Mouse (Mus musculus): Measurements from ENCODE around the gene Sh3d19.

The Sh3d19 gene

DNA sequence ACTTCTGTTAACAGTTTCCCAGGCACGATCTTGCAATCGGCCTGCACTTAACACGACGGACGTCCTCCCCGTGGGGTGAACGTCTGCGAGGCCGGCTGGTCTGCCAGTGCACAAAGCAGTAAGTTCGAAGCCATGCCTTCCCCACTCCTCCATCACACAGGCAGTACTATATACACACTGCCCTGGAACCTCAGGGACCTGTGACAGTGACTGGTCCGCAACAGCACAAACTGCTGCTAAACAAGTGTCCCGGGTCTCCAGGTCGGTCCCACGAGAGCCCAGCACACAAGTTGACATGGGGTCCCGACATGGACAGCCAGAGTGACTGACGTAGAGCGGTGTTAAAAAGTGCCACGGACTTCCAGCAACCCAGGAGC is 171.0 kb downstream of the Sh3d19 start:
- DNase-seq = peak in 1 of 2 experiments; percentile 18

- peak; percentile 97 to 98 for DNase-seq
Measured at GRCm38 (mm10) chr3:86142263-86142933, 171.5 kb downstream of the Sh3d19 start, which contains the start of gene Rps3a1. Rps3a1 (minus strand) TSS chr3:86142702.

GRCm38 (mm10) chr3:86142934-86143317 is 172.0 kb downstream of the Sh3d19 start:
- DNase-seq = no peak

DNA sequence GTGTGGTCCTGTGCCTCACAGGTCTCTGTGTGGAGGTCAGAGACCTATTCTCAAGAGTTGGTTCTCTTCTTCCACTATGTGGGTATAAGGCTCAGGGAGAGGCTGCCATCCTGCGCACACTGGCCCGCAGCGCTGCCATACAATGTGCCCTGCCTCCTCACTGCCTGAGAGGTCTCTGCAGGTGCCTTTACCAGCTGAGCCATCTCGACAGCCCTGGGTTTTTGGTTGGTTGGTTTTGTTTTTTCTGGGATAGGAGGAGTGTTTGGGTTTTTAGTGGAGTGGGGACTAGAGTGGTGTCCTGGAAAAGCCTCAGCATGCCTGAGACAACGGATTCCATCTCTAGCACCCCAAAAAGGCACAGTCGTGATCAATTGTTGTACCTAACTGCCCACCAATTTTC is 172.4 kb downstream of the Sh3d19 start:
- DNase-seq = no peak

DNA sequence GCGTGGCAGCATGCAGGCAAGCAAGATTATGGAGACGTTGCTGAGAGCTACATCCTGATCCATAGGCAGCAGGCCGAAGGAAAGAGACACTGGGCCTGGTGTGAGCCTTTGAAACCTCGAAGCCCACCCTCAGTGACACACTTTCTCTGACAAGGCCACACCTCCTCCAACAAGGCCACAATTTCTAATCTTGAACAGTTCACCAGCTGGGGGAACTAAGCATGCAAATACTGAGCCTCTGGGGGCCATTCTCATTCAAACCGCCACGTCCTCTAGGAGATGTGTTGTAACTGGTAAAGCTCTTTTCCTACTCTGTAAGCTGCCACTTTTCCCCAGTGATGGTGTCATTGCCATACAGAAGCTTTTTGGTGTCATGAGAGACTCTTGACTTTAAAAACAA is 178.2 kb downstream of the Sh3d19 start:
- no peak for DNase-seq

GRCm38 (mm10) chr3:86149521-86149920 is 178.6 kb downstream of the Sh3d19 start:
- no peak for DNase-seq

- no peak for DNase-seq
Measured at GRCm38 (mm10) chr3:86168841-86169425, 198.0 kb downstream of the Sh3d19 start.

GRCm38 (mm10) chr3:86179714-86180113 is 208.8 kb downstream of the Sh3d19 start:
- no peak for DNase-seq

Measured in kidney, adult 8-10 months (tissue).